Mouse (Mus musculus) adrenal gland, adult 18-20 months (tissue): ENCODE measurements around the gene Tln1. TPM values are rescaled to one million over a fixed set of nuclear protein-coding genes. Genes with fewer than 3 reads are reported as not detected.
"Not testable (repeated sequence)": the region's sequence is repeated elsewhere in the genome, so short reads cannot be mapped to it uniquely, and the experiment has no call there.

Source experiments
- DNase-seq, 2 experiments: peaks; one replicate each; pipeline ENCODE4 v3.0.0; 2021 to 2022; ENCODE audit warnings: low spot score in 2 of 2
- total RNA-seq, 2 experiments: library from RNA; stranded (reverse); gene quantifications; 1 replicate in 1 of 2; 2 replicates in 1 of 2; pipeline ENCODE4 v1.2.3; 2021

Tln1 gene
- total RNA-seq, 2 experiments from 2014 or later: 167 to 208 TPM

- DNase-seq: not testable (repeated sequence)
Measured at GRCm38 (mm10) chr4:43551854-43552253, 10.6 kb downstream of the Tln1 start.

GRCm38 (mm10) chr4:43549055-43549454 lies 13.4 kb downstream of the Tln1 start:
- no peak for DNase-seq

GRCm38 (mm10) chr4:43547160-43547559 lies 15.3 kb downstream of the Tln1 start:
- no peak for DNase-seq

DNA sequence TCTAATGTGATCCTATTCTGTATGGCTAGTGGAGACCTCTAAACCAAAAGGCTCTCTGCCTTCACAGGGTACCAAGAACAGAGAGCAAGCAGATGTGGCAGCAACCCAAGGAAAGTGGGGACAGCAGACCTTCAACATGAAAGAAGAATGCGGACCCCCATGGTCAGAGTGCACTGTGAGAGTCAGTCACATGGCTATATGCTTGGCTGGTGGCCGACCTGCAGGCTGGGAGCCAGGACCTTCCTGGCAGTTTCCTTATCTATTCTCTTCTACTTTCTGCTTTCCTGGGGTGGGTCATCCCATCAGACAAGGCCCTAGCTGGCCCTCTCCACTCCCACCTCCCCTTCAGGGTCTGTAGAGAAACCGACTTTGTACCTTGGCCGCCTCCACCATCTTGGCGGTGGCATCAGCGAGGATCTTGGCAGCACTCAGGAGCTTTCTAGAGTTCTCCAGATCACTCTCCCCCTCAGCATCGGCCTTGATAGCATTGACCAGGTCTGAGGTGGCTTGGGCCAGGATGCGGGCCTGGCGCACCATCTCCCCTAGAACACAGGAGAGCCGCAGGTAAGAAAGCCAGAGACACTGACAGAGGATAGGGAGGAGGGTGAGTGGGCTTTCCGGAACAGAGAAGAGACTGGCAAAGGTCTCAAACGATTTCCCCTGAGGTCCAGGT lies 16.0 kb downstream of the Tln1 start:
- no peak for DNase-seq

DNA sequence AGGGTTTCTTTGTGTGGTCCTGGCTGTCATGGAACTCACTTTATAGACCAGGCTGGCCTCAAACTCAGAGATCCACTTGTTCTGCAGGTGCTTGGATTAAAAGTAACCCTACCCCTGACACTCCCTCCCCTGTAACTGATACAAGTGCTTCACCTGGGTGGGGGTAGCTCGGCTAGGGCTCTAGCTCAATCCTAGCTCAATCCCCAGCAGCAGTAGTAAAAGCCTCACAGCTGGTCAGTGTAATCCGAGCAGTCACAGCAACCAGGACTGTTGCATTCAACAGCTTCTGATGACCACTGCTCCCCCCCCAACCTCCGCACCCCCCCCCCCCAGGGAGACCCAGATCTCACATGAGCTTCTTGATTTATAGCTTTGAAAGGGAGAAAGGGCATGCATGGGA lies 20.4 kb downstream of the Tln1 start:
- no peak for DNase-seq

- no peak for DNase-seq
Measured at GRCm38 (mm10) chr4:43536031-43536430, 26.5 kb downstream of the Tln1 start.

- DNase-seq: no peak
Measured at GRCm38 (mm10) chr4:43535628-43536027, 26.9 kb downstream of the Tln1 start.

DNA sequence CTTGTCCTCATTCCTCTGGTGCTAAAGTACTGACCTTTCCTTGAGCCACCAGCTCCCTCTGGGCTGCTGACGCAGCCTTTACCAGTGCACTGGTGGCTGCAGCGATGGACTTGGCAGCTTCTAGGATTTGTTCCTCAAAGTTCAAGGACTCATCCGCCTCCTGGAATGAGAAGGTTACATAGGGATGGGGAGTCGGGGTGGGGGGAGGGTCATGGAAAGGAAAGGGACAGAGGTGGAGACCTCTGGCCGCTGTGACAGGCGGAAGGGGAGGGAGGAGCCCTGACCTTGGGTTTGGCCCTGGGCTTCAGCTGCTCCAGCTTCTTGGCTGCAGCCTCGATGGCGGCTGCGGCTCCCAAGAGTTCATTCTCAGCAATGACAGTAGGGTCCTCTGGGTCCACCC lies 29.2 kb downstream of the Tln1 start:
- peak in 1 of 2 experiments; percentile 61 for DNase-seq

GRCm38 (mm10) chr4:43530581-43530980 lies 31.9 kb downstream of the Tln1 start:
- DNase-seq: peak; percentile 78 to 83

GRCm38 (mm10) chr4:43530081-43530501 lies 32.4 kb downstream of the Tln1 start:
- DNase-seq: no peak

GRCm38 (mm10) chr4:43528487-43528886 lies 34.0 kb downstream of the Tln1 start:
- DNase-seq: no peak

DNA sequence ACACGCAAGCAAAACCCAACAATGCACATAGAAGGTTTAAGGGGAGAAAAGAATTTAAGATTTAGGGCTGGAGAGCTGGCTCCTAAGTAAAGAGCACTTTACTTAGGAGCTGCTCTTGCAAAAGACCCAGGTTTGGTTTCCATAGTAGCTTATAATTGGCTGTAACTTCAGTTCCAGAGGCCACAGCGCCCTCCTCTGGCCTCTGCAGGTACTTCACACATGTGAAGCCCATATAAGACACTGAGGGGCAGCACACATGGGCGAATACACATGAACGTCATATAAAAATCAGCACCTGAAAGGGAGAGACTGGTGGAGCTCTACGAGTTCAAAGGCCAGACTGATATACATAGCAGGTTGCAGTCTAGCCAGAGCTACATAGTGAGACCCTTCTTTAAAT lies 34.6 kb downstream of the Tln1 start:
- no peak for DNase-seq

DNA sequence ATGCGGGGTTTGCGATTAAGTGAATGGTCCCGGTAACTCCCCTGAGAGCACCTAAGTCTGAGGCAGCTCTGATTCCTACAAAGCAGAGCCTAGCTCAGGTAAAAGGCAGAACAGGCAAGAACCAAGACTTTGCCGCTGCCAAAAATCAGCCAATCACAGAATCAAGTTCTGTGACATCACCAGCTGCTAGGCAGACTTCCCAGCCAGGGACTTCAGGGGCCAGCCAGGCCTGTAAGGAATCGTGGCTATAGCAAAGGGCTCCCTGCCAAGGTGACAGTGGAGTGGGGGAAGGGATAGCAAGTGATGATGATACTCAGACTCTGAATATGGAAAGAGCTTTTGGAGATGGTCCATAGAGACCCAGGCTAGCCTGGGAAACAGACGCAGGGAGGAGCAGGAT lies 42.5 kb downstream of the Tln1 start:
- peak; percentile 88 to 91 for DNase-seq

- DNase-seq: no peak
Measured at GRCm38 (mm10) chr4:43519551-43519950, 42.9 kb downstream of the Tln1 start.

DNA sequence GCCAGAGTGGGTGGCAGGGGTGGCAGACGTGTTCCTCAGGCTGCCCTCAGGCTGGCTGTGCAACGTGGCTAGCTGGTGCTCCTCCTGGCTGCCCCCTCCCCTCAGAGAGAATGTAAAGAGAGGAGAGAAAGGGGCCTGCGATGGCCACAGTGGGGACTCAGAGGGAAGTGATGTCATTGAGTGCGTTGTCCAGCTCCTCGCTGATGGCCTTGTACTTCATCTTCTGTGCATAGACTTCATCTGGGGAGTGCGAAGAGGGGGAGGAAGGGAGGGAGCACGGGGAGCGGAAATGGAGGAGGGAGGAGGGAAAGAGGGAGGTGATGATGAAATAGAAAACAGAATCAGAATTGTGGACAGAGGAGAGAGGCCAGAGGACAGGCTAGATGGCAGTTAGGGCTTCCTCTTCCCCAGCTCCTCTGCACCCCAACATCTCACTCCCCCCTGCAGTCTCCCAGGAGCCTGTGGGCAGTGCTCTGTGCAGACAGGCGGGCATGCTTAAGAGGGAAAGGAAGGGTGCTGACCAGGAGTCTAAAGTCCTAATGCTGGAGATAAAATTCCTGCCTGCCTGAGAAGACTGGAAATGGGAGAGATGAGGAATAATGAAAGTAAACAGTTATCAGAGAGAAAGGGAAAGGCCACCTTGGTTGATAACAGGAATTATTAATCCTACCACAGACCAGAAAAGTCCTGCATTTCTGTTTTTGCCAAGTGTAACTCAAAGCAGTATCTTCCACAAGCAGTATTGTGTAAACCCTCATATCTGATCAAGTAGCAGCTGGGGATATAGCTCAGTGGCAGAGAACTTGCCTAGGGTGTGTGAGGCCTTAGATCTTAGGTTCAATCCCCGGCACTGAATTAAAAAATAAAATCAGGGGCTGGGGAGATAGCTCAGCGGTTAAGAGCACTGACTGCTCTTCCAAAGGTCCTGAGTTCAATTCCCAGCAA lies 46.5 kb downstream of the Tln1 start:
- DNase-seq: no peak

DNA sequence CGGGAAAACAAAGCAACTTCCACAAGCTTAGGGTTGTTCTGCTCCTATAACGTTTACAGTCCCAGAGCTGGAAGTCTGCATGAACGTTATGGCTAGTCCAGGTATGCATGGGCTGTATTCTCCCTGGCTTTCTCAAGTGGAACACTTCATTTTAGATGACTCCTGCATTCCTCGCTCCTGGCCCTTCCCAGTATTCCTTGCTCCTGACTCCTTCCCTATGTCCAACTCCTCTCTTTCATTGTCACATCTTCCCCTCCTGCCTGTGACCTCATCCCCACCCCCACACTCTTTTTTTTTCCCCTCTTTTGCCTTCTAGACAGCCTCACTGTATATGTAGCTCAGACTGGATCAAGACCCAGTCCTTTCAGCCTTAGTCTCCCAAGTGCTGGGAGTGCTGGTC lies 48.7 kb downstream of the Tln1 start:
- DNase-seq: no peak

GRCm38 (mm10) chr4:43513300-43513699 lies 49.2 kb downstream of the Tln1 start:
- no peak for DNase-seq

GRCm38 (mm10) chr4:43512653-43513052 lies 49.8 kb downstream of the Tln1 start:
- no peak for DNase-seq

GRCm38 (mm10) chr4:43511675-43512454 lies 50.6 kb downstream of the Tln1 start:
- no peak for DNase-seq

DNA sequence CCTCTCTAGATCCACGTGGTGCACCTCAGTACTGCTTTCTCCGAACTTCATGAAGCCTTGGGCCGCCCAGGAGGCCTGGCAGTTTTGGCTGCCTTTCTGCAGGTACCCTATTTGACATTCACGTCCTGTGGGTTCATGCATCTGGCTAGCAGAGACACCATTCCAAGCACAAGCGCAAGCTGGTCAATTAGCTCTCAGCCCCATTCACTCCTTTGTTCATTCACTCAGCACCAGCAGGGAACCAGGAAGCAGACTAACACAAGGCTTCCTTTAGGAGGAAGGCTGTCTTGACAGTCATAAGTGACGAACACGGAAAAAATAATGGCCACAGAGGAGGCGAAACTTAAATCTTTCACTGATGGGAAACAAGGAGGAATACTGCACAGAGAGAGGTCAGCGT lies 53.4 kb downstream of the Tln1 start:
- DNase-seq: no peak

- peak in 1 of 2 experiments; percentile 63 for DNase-seq
Measured at GRCm38 (mm10) chr4:43508666-43508997, 53.9 kb downstream of the Tln1 start.
